Comparison of ENCODE assay signal across 8 mouse cellular contexts in genomic region chr7:49634291-49635073, GRCm38 (mm10). TPM values are rescaled to one million over a fixed set of nuclear protein-coding genes. Genes with fewer than 3 reads are reported as not detected.
DNase-seq lines count a peak whose midpoint lies in the region; ATAC-seq and TF ChIP-seq lines count a peak whose summit lies in the region.

No protein-coding gene starts in this region.

- peak overlapping the region; percentile 46 for H3K4me2 ChIP-seq in forebrain, embryonic 16.5 days (ENCODE audit: low read length)
- H3K4me2 ChIP-seq in liver, embryonic 16.5 days (ENCODE audit: low read depth, low read length) = peak overlapping the region; percentile 55

- H3K36me3 ChIP-seq in spleen, adult 2 months (ENCODE audit: control insufficient read depth, insufficient read depth, low read length) = no peaks in the 10 kb centered on the region
- H3K36me3 ChIP-seq in forebrain, embryonic 16.5 days (ENCODE audit: control insufficient read depth, insufficient read depth) = no peaks in the 10 kb centered on the region
- H3K36me3 ChIP-seq in liver, embryonic 16.5 days (ENCODE audit: control insufficient read depth, insufficient read depth) = no peaks in the 10 kb centered on the region

- 1% methylated on average over 26 of the region's 26 CpGs for WGBS in spleen, adult 2 months
- under 1% methylated on average over 26 of the region's 26 CpGs for WGBS in forebrain, embryonic 16.5 days
- WGBS in liver, embryonic 16.5 days (ENCODE audit: insufficient replicate concordance) = under 1% methylated on average over 26 of the region's 26 CpGs

- no peak overlapping the region for H3K27ac ChIP-seq in spleen, adult 2 months (ENCODE audit: insufficient read depth, low read length)
- H3K27ac ChIP-seq in forebrain, embryonic 16.5 days (ENCODE audit: low read length) = no peak overlapping the region
- H3K27ac ChIP-seq in liver, embryonic 16.5 days (ENCODE audit: low read length) = no peak overlapping the region

- peaks cover 27% of the 10 kb centered on the region for H3K27me3 ChIP-seq in spleen, adult 2 months (ENCODE audit: control insufficient read depth, insufficient read depth, low read length)
- peaks cover 67% of the 10 kb centered on the region for H3K27me3 ChIP-seq in forebrain, embryonic 16.5 days (replicated peaks; ENCODE audit: control insufficient read depth, insufficient read depth, low read length)
- peaks cover 90% of the 10 kb centered on the region for H3K27me3 ChIP-seq in liver, embryonic 16.5 days (ENCODE audit: control insufficient read depth, insufficient read depth, low read depth, low read length)

- TF ChIP-seq POLR2A in spleen, adult 2 months (IDR thresholded peaks at IDR 0.05; ENCODE audit: low read depth, low read length) = no peak

- ATAC-seq in forebrain, embryonic 16.5 days = peak; percentile 24; the same call in 1 of the 2 replicates
- no peak for ATAC-seq in liver, embryonic 16.5 days (ENCODE audit: low read depth)
- no peak for ATAC-seq in megakaryocyte-erythroid progenitor cell, adult 5-6 weeks (replicated peaks; ENCODE audit: low FRiP score, low TSS enrichment, poor library complexity, severe bottlenecking)

- peaks cover 14% of the 10 kb centered on the region for H3K4me1 ChIP-seq in spleen, adult 2 months (ENCODE audit: control insufficient read depth, insufficient read depth, insufficient read length)
- peaks cover 17% of the 10 kb centered on the region for H3K4me1 ChIP-seq in forebrain, embryonic 16.5 days (replicated peaks; ENCODE audit: control insufficient read depth, insufficient read depth, low read length)
- no peaks in the 10 kb centered on the region; the same call in 1 of the 2 replicates for H3K4me1 ChIP-seq in liver, embryonic 16.5 days (ENCODE audit: control insufficient read depth, low read depth, low read length)

- H3K9ac ChIP-seq in forebrain, embryonic 16.5 days (replicated peaks; ENCODE audit: low read depth, low read length) = no peak overlapping the region
- no peak overlapping the region for H3K9ac ChIP-seq in liver, embryonic 16.5 days (ENCODE audit: low read depth, low read length)

- H3K9me3 ChIP-seq in forebrain, embryonic 16.5 days (ENCODE audit: control insufficient read depth, low read length) = no peaks in the 10 kb centered on the region
- no peaks in the 10 kb centered on the region for H3K9me3 ChIP-seq in liver, embryonic 16.5 days (replicated peaks; ENCODE audit: control insufficient read depth, low read length)

- no peak for TF ChIP-seq CTCF in spleen, adult 2 months (IDR thresholded peaks at IDR 0.05; ENCODE audit: extremely low read depth, insufficient read depth, insufficient read length, insufficient replicate concordance)

- H3K4me3 ChIP-seq in spleen, adult 2 months (ENCODE audit: extremely low read depth, insufficient read depth, insufficient read length) = peak overlapping the region; percentile 67
- H3K4me3 ChIP-seq in forebrain, embryonic 16.5 days (replicated peaks; ENCODE audit: low read length) = peak overlapping the region; percentile 13; the same call in 1 of the 2 replicates
- H3K4me3 ChIP-seq in liver, embryonic 16.5 days (ENCODE audit: low read depth, low read length) = peak overlapping the region; percentile 52

- DNase-seq in spleen, adult 2 months (ENCODE audit: low read depth in 1 of 2, low spot score in 2 of 2) = no peak
- no peak for DNase-seq in spleen, adult 18-20 months
- DNase-seq in thymus, postnatal 10 days (ENCODE audit: low spot score in 2 of 2) = no peak
- no peak for DNase-seq in cerebellum, adult 9-11 months
- no peak for DNase-seq in ovary, adult 18-20 months (ENCODE audit: low spot score)

RNA-seq across cellular contexts. Expression of gene Dbx1, which starts 2.2 kb away (rescaled TPM):
- polyA plus RNA-seq in spleen, adult 2 months (2012; rRNA removed) = not detected in 2 replicates
- polyA plus RNA-seq in forebrain, embryonic 16.5 days (2015; fragmentation: Nextera tagmentation; extraction: Ambion mirVana) = 0.54 and 0.83 TPM in 2 replicates
- polyA plus RNA-seq in liver, embryonic 16.5 days (2015; fragmentation: Nextera tagmentation; extraction: Ambion mirVana) = not detected in 2 replicates
- total RNA-seq in megakaryocyte-erythroid progenitor cell, adult 5-6 weeks (2014; fragmentation: Nextera tagmentation) = not detected in 2 replicates
- total RNA-seq in megakaryocyte-erythroid progenitor cell, adult 5-6 weeks (2017) = not detected in 2 replicates

Comparison
In these comparisons a context has a peak if more than half of its experiments do, and no peak if none do; other contexts are left out.
1. H3K4me3 ChIP-seq: peak in every context shown above with its lines; median percentile 67 in spleen, adult 2 months; 52 in liver, embryonic 16.5 days; 13 in forebrain, embryonic 16.5 days.